Mouse (Mus musculus): ENCODE measurements around the gene Otulinl.

- TF ChIP-seq USF1 (IDR thresholded peaks at IDR 0.05; ENCODE audit: low read depth, low read length), result no peak
- TF ChIP-seq ZC3H11A (IDR thresholded peaks at IDR 0.05; ENCODE audit: low read depth, low read length), result no peak
- TF ChIP-seq JUND (conservative IDR thresholded peaks at IDR 0.05; ENCODE audit: low read depth, low read length), result no peak
- no peak for TF ChIP-seq RAD21 (IDR thresholded peaks at IDR 0.05; ENCODE audit: low read depth, low read length)
Observed at GRCm38 (mm10) chr15:27664126-27664525, 17.3 kb downstream of the Otulinl start.
